Mouse (Mus musculus) kidney, adult 11 months (tissue): ENCODE data around the gene Smg1.

ENCODE experiments used
- DNase-seq: peaks from one replicate; pipeline ENCODE4 v3.0.0; 2022

The Smg1 gene

GRCm38 (mm10) chr7:118243453-118244385 is at the start of gene Smg1:
TSS of gene Smg1 (minus strand) at chr7:118243670.
- peak; percentile 100 for DNase-seq

DNA sequence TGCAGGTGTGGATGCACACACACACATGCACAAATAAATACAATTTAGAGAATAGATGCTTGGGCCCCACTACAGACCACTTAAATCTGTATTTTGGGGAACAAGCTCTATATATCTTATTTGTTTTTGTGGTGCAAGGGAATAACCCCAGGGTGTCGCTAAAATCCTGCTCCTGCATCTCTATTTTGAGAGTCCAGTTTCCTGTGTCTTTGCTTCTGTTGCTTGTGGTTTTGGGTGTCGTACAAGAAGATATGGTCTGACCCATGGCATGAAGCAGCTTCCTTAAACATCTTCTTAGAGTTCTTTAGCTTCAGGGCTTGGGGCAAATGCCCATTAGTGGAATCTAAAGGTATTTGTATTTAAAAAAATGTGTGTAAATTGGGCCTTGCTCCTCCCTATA is 39.7 kb upstream of the Smg1 start:
- DNase-seq = no peak

DNA sequence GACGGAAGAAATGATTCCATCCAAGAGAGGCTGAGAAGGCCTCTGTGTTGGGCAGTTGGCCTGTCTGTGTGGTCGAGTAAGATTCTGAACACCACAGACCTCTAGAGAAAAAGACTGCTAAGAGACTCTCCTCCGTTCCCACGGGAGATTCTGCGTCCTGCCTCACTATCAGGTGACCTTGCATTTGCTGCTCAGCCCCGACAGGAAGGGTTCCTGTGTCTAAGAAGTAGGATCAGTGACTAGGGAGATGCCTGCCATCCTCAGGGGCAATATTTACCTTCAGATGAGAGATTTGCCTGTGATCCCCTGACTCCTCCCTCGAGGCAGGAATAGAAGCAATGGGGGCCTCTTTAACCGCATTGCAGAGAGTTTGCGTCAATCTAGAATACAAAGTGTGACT is 39.1 kb upstream of the Smg1 start:
- DNase-seq = no peak

- DNase-seq = no peak
Measured at GRCm38 (mm10) chr7:118279521-118279920, 36.1 kb upstream of the Smg1 start.

DNA sequence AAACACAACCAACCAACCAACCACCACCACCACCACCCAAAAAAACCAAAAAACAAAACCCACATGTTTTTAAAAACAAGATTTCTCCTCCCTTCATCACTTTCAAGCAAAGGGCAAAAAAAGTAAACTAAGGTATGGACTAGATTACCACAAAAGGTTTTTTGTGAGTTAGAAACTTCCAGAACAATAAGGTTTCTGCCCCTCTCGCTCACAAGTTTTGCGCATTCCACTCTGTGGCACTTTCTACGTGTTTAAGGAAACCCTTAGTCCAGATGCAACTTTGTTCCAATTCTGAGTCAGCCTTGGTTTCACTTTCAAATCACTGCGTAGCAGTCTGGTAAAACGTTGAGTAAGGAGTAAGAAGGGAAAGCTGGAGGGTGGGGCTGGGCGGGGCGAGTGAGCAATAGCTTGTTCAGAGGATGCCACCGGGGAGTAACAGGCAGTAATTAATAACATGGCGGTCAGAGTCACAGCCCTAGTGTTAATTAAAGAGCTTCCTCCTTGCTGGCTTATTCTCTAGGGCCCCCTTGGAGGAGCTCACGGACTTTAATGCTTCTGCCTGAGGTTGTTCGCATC is 34.0 kb upstream of the Smg1 start:
- peak; percentile 41 for DNase-seq

DNA sequence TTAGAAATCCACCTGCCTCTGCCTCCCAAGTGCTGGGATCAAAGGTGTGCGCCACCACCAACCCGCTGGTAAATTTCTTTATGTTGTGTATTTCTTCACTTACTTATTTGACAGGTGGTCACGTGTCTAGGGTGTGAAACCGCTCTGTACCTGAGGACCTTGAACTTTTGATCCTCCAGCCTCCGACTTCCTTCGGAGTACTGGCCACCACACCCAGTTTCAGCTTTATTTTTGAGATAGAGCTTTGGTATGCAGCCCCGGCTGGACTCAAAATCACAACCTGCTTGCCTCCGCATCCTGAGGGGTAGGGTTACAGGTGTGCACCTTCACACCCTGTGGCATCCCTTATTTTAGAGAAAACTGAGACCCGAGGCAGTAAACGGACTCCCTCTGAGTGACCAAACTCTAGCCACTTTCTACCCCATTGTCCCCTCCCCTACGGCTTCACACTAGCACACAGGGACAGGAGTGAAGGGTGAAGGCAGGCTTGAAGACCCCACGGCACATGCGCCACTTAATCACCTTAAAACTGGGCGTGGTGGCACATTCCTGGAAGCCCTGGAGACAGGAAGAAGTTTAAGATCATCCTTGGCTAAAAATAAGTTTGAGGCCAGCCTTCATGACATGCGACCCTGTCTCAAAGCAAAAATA is 33.3 kb upstream of the Smg1 start:
- no peak for DNase-seq

DNA sequence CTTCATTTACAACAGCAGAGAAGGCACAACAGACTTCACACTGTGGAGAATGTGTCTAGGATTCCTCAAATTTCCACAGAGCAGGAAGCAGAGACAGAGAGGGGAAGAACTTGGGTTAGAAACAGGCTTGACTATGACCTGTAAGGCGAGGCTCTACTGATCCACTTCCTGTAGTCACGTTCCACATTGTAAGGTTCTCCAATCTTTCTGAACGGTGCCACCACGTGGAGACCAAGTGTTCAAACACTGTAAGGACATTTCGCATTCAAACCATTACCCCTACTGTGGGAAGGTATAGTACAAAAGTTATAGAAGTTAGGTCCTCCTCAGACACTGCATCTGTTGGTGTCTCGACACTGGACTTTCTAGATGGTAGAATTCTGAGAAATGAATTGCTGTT is 31.8 kb upstream of the Smg1 start:
- DNase-seq = no peak

DNA sequence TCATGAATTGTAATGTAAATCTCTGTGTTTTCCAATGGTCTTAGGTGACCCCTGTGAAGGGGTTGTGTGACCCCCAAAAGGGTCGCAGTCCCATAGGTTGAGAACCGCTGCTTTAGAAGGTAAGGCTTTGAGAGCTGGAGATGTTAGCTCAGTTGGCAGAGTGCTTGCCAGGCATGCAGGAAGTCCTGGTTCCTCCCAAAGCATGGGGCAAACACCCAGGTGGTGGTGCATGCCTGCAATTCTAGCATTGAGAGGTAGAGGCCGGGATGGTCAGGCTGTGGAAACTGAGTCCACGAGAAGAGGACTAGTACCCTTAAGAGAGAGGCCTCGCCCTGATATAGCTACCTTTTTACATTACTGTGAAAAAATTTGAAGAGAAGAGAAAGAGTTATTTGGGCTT is 31.4 kb upstream of the Smg1 start:
- no peak for DNase-seq

GRCm38 (mm10) chr7:118274169-118274568 is 30.7 kb upstream of the Smg1 start:
- DNase-seq = no peak

GRCm38 (mm10) chr7:118266099-118266498 is 22.6 kb upstream of the Smg1 start:
- DNase-seq = no peak

DNA sequence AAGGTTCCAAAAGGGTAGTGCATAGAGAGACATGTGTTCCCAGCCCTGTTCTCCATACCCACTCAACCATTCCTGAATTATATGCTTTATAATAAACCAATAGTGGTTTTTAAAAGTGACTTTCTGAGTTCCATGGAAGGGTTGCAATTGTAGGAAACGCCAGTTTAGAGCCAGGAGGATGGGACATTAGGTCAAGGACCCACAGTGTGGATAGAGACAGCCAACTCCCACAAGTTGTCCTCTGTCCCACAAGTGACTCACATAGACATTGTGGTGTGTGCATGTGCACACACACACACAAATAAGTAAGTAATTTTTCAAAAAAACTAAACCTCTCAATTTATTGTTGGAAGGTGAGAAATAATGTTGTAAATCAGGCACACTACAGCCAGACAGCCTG is 20.1 kb upstream of the Smg1 start:
- DNase-seq = no peak

DNA sequence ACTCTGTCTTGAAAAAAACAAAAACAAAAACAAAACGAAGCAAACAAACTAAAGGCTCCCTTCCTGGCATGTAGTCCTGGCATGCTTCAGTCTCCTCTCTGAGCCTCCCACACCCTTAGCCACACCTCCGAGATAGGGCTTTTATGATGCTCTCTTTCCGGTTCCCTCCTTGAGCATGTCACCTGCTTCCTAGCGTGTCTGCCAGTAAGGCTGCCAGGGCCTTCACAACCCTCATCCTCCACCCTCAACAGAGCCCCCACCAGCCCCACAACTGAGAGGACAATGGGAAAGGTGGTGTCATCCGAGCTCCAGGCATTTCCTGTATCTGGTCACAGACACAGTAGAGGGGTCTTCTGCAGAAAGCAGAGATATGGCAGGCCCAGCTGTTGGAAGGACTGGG is 18.9 kb upstream of the Smg1 start:
- no peak for DNase-seq

GRCm38 (mm10) chr7:118259676-118260305 is 16.3 kb upstream of the Smg1 start:
- no peak for DNase-seq

DNA sequence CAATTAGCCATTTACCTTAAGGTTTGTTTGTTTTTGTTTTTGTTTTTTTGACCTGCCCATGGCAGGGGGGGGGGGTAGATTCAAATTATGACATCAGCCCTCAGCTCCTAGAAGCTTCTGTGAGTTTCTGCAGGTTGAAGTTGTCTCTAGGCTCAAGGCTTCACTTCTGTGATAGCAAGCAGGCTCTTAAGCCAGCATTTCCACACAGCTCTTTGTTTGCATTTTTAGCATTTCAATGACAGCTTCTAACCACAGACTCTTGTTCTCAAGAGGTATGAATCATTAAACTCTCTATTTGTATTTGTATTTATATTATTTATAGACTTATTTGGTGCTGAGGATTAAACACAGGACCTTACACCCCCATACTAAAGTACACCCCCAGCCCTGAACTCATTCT is 15.0 kb upstream of the Smg1 start:
- no peak for DNase-seq

DNA sequence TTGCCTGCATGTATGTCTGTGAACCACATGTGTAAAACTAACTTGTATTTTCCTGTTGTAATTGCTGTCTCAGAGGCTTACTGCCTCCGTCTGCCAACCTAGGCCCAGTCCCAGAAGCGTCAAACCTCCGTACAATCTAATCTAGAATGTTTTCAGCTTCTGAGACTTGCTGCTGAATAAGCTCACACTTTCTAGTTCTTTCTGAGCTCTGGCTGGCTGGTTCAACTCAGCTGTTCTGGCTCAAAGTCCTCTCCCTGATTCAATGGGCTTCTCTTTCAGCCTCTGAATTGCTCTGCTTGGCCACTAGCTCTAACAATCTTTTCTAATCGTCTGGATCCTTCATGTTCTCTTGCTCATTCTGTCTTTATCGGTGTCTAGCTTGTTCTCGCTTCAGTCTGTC is 13.3 kb upstream of the Smg1 start:
- no peak for DNase-seq

GRCm38 (mm10) chr7:118254460-118254859 is 11.0 kb upstream of the Smg1 start:
- no peak for DNase-seq

GRCm38 (mm10) chr7:118254015-118254414 is 10.5 kb upstream of the Smg1 start:
- no peak for DNase-seq

DNA sequence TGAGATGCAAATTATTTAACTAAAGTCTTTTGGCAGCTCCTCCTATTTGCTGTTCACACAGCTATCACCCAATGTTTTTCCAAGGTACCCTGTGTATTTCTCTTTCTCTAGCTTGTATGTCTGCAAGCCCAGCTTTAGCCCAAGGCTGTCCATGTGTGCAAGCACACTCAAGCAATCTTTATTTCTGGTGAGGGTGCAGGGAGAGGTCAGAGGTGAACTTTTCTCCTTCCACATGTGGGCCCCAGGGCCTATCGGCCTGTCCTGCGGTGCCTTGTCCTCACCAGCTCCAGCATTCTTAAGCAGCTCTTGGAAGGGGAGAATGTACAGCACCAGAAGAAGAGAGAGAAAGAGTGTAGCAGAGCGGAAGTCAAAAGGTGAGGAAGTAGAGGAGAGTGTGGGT is 9.5 kb upstream of the Smg1 start:
- DNase-seq = no peak

DNA sequence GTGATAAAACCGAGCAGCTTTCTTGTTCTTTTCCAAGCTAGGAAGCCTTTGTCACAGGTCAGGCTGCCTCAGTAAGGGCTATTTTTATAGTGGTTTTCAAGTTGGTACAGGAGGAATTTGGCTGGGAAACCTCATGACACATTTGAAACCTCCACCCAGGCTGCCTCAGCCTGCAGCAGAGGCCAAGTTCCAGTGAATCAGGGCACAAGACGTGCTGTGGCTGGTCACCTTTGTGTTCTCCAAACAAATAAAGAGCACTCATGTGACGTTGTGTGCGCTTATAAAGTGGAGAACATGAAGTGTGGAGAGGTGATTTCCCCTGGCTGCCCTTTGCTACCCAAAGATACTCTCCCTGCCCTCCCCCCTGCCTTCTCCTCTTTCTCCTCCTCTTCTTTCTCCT is 8.9 kb upstream of the Smg1 start:
- DNase-seq = peak; percentile 37

DNA sequence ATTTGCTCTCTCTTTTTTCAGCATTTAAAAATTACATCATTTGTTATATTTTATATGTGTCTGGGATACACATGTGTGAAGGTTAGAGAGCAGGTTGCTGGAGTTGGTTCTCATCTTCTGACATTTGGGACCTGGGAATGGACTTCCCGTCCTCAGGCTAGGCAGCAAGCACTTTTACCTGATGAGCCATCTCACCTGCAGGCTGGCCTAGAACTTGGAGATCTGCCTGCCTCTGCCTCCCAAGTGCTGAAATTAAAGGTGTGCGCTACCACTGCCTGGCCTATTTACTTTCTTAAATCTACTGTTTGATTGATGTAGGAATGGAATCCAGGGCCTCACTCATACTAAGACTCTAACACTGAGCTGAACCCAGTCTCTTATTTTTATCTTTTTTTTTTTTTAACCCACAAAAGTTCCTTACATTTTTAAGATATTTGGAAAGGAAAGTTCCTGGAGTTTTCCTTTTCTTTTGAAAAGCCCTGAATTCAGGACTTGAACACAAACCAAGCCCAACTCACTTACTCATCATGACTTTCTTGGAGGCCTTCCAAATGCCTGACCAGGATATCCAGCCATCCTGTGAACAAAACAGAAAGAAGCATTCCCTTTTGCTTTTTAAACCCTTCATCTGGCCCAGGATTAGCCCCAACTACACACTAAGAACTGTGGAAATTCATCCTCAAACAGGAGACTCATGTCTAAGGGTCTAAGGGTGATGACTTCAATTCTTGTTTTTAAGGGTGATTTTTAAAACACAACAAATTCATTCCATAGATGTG is 8.1 kb upstream of the Smg1 start:
- DNase-seq = no peak

DNA sequence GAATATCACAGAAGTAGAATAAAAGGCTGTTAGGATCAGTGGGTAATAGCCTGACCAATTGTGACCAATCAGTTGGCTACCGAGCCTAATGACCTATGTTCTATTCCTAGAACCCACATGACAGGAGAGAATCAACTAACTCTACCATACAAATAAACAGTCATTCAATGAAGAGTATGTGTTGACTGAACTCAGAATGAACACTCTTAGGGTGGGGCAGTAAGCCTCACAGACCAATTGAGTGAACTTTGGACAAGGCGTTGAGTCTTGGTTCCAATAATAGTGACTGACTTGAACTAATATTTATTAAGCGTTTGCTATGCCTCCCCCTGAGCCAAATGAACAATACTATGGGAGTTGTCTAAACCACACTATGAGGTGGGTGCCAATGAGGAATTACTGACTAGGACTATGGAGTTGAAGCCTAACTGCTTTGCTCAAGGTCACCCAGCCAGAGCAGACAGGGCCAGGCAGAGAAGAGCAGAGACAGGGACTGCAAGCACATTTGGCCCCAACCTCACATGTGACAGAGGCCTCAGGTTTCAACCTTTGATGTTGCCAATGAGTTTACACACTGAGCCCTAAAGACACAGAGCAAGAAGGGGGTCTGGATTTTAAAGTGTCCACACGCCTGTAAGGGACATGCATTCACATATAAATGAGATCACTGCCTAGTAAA is 7.2 kb upstream of the Smg1 start:
- no peak for DNase-seq

DNA sequence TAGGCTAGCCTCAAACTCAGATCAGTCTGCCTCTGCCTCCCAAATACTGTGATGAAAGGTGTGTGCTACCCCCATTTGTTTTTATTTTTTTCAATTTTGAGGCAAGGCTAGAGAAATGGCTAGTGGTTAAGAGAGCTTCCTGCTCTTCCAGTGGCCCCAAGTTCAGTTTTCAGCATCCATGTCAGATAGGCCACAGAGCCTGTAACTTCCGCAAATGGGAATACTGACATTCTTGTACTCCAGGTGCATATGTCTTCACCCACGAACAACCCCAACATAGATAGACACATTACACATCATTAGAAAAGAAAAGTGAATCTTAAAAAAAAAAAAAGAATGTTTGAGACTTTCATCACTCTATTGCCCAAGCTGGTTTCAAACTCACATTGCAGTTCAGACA is 6.1 kb upstream of the Smg1 start:
- DNase-seq = no peak
